Mouse (Mus musculus) heart, postnatal 0 days (tissue): Measurements from ENCODE around the gene Cebpb.

Experiments used
- CTCF ChIP-seq: IDR thresholded peaks from 2 replicates; pipeline ENCODE4 v1.5.1; 2016; ENCODE audit warnings: antibody characterized with exemption, control low read depth, low read depth
- EP300 ChIP-seq: IDR thresholded peaks from 2 replicates; pipeline ENCODE4 v1.6.1; 2016; ENCODE audit warnings: antibody characterized with exemption, low read depth

GRCm38 (mm10) chr2:167659177-167659846 is 29.4 kb upstream of the Cebpb start:
- no peak for TF ChIP-seq EP300
- no peak for TF ChIP-seq CTCF
